Mouse (Mus musculus) cerebellum, postnatal 25 days (tissue): ENCODE results near the gene Gm10037.

Experiments used
- DNase-seq, 2 experiments: peaks; one replicate each; pipeline ENCODE4 v3.0.0; 2021; ENCODE audit warnings: mixed read lengths in 2 of 2

The Gm10037 gene

GRCm38 (mm10) chr13:67876699-67877254 is 45.9 kb downstream of the Gm10037 start:
- DNase-seq, result no peak

- DNase-seq, result no peak
Measured at GRCm38 (mm10) chr13:67883966-67884365, 53.1 kb downstream of the Gm10037 start.
